Mouse (Mus musculus) lung, embryonic 15.5 days (tissue): ENCODE measurements at regions not wholly inside any gene's neighbourhood (a gene's known extent, or its start where the extent isn't known, plus 50 kb on each side); places are given as distances from the start of the nearest gene placed in this dataset.

Source experiments
- ATAC-seq: fragments of 200-750 bp; cut with Nextera tagmentation; 2 replicates; pipeline ENCODE4 v1.8.0; 2017; ENCODE audit warnings: moderate number of reproducible peaks, borderline replicate concordance; ENCODE audit not compliant: low FRiP score, low TSS enrichment; ENCODE audit errors: extremely low read depth
- H3K27ac ChIP-seq: fragments of 300-500 bp; sonication (generic); 2 replicates; pipeline ENCODE4 v1.5.1; 2015; ENCODE audit warnings: moderate library complexity, mild to moderate bottlenecking, inconsistent platforms
- H3K27me3 ChIP-seq: fragments of 300-500 bp; sonication (generic); 2 replicates; pipeline ENCODE4 v1.6.1; 2015; ENCODE audit warnings: inconsistent platforms
- H3K36me3 ChIP-seq: fragments of 300-500 bp; sonication (generic); 2 replicates; pipeline ENCODE4 v1.6.1; 2015; ENCODE audit warnings: inconsistent platforms
- H3K4me1 ChIP-seq: fragments of 300-500 bp; sonication (generic); 2 replicates; pipeline ENCODE4 v1.6.1; 2015; ENCODE audit warnings: inconsistent platforms
- H3K4me2 ChIP-seq: fragments of 300-500 bp; sonication (generic); 2 replicates; pipeline ENCODE4 v1.6.1; 2015; ENCODE audit warnings: inconsistent platforms, mild to moderate bottlenecking, moderate library complexity
- H3K4me3 ChIP-seq: fragments of 300-500 bp; sonication (generic); 2 replicates; pipeline ENCODE4 v1.5.1; 2015; ENCODE audit warnings: mild to moderate bottlenecking, inconsistent platforms
- H3K9ac ChIP-seq: fragments of 300-500 bp; sonication (generic); 2 replicates; pipeline ENCODE4 v1.6.1; 2015; ENCODE audit warnings: inconsistent platforms
- H3K9me3 ChIP-seq: fragments of 300-500 bp; sonication (generic); 2 replicates; pipeline ENCODE4 v1.6.1; 2016; ENCODE audit warnings: inconsistent platforms
- WGBS: fragments of 180-500 bp; shearing (Covaris S2); methylation state at CpG from one replicate; pipeline ENCODE4 v1.1.7; 2015; 5-methylcytosine and 5-hydroxymethylcytosine counted together

DNA sequence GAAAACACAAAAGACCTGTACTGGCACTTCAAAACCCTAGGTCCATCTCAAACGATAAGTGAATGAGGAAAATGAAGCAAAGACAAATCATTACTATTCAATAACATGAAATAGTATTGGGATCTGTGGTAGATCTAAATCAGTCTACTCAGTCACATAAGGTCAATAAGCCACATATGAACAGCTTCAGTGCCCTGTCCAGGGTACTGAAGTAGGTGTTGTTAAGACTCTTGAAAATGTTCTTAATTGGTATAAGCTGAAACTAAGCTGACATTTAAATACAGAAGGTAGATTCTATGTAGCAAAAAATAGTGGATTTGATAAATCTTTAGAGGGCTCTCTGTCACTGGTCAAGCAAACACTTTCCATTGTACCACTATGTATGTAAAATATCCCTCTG lies 183.8 kb downstream of the Tm4sf1 start:
- Histone ChIP-seq H3K9me3 (no peaks in the 10 kb centered on the region), H3K4me2 (no peak overlapping the region), H3K4me1 (no peaks in the 10 kb centered on the region), H3K4me3 (no peak overlapping the region), H3K27ac (no peak overlapping the region), H3K9ac (no peak overlapping the region), H3K27me3 (no peaks in the 10 kb centered on the region), H3K36me3 (no peaks in the 10 kb centered on the region)
- WGBS, result 90% methylated on average over 1 of the region's 1 CpGs
- no peak for ATAC-seq

DNA sequence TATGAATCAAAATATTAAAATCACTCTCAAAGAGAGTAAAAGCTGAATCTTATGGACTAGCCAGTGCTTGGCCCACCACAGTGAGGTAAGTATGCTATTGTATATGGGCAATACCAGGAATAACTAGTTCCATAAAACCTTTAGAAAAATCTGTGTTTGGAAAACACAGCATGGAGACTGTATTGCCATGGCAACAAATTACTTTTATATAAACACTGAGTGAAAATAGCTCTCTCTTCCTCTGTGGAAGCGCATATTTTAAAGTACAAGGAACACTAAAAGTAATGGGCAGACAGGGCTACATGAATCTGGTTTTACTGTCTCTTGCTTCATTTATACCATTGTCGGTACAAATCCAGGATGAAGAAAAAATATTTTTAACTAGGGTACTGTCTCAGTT lies 199.5 kb downstream of the Tm4sf1 start:
- H3K4me2 ChIP-seq, result no peak overlapping the region
- no peaks in the 10 kb centered on the region for H3K36me3 ChIP-seq
- H3K9ac ChIP-seq, result no peak overlapping the region
- 40% methylated on average over 2 of the region's 2 CpGs for WGBS
- no peak for ATAC-seq
- H3K9me3 ChIP-seq, result no peaks in the 10 kb centered on the region
- H3K27ac ChIP-seq, result no peak overlapping the region
- no peaks in the 10 kb centered on the region for H3K27me3 ChIP-seq
- H3K4me3 ChIP-seq, result no peak overlapping the region
- H3K4me1 ChIP-seq, result no peaks in the 10 kb centered on the region

DNA sequence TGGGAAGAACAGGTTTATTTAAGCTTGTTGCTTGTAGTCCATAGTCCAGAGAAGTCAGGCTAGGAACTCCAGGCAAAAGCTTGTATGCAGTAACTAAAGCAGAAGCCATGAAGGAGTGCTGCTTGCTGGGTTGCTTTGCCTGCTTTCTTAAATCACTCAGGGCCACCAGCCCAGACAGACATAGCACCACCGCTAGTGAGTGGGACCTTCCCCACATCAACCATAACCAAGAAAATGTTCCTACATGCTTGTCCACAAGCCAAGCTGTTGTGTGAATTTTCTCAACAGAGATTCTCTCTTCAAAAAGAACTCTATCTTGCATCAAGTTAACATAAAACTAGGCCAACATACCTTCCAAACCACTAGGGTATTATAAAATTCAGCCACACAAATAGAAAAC lies 201.3 kb downstream of the Tm4sf1 start:
- H3K27ac ChIP-seq, result no peak overlapping the region
- no peaks in the 10 kb centered on the region for H3K36me3 ChIP-seq
- H3K9ac ChIP-seq, result no peak overlapping the region
- H3K27me3 ChIP-seq, result no peaks in the 10 kb centered on the region
- no peaks in the 10 kb centered on the region for H3K4me1 ChIP-seq
- H3K4me2 ChIP-seq, result no peak overlapping the region
- 81% methylated on average over 1 of the region's 1 CpGs for WGBS
- no peak overlapping the region for H3K4me3 ChIP-seq
- no peaks in the 10 kb centered on the region for H3K9me3 ChIP-seq
- no peak for ATAC-seq

DNA sequence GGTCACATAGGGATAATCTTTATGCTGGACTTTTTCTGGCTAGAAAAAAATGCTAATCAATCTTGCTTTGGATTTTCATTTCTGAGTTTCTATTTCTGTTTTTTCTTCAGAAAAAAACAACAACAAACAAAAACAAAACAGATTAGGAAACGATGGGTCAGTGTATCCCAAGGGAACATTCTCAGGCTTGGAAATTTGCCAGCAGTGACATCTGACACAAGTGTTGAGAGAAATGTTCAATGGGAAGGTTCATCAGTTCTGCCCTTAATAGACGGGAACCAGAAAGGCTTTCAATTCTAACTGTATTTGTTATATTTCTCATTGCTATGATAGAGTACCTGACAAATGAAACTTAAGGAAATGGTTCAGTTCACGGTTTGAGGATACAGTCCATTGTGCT lies 206.9 kb downstream of the Tm4sf1 start:
- H3K4me3 ChIP-seq, result no peak overlapping the region
- no peak overlapping the region for H3K9ac ChIP-seq
- 40% methylated on average over 3 of the region's 3 CpGs for WGBS
- H3K27me3 ChIP-seq, result no peaks in the 10 kb centered on the region
- H3K27ac ChIP-seq, result no peak overlapping the region
- no peaks in the 10 kb centered on the region for H3K4me1 ChIP-seq
- no peaks in the 10 kb centered on the region for H3K36me3 ChIP-seq
- H3K9me3 ChIP-seq, result no peaks in the 10 kb centered on the region
- no peak overlapping the region for H3K4me2 ChIP-seq
- ATAC-seq, result no peak

DNA sequence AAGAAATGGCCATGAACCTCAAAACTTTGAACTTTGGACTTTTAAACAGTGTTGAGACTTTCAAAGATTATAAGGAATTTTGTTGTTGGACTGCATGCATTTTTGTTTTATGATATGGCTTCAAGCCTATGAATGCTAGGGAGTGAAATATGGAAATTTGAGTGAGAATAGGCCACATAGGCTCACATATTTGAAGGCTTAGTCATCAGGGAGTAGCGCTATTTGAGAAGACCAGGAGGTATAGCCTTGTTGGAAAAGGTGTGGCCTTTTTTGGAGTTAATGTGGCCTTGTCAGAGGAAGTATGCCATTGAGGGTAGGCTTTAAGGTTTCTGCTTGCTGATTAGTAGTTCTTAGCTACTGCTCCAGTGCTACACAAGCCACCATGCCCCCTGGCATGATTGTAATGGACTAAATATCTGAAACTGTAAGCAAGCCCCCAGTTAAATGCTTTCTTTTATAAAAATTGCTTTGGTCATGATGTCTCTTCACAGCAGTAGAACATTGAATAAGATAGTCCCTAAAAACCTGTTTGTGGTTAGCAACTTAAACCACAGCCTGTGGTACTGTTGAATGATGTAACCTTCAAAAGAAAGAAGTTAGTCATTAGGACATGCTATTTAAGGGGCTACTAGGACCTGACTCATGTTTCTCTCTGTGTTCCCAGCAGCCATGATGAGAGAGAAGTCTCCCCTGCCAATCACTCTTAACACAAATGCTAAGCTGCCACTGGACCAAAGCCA lies 208.4 kb downstream of the Tm4sf1 start:
- no peaks in the 10 kb centered on the region for H3K36me3 ChIP-seq
- no peak overlapping the region for H3K4me3 ChIP-seq
- H3K27ac ChIP-seq, result no peak overlapping the region
- H3K9ac ChIP-seq, result no peak overlapping the region
- no peak overlapping the region for H3K4me2 ChIP-seq
- no peaks in the 10 kb centered on the region for H3K9me3 ChIP-seq
- no peaks in the 10 kb centered on the region for H3K4me1 ChIP-seq
- WGBS, result 69% methylated on average over 1 of the region's 1 CpGs
- H3K27me3 ChIP-seq, result no peaks in the 10 kb centered on the region
- ATAC-seq, result no peak

DNA sequence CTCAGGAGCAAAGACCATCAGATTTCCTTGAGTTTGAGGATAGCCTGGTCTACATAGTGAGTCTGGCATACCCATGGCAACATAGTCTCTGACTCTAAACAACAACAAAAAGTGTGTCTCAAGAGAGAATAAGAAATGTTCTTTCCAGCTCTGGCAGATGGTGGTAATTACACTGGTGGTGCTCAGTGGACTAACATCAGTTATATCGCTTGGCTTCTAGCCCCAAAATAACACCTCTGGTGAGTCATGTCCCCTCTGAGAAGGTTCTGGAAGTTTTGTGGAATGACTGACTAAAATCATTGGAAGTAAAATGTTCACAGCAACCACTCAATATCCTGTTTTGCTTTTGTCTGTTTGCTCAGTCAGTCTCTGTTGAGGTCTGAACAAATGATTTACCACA lies 227.3 kb downstream of the Tm4sf1 start:
- Histone ChIP-seq H3K4me1 (no peaks in the 10 kb centered on the region), H3K9me3 (no peaks in the 10 kb centered on the region), H3K27ac (no peak overlapping the region), H3K4me2 (no peak overlapping the region), H3K36me3 (no peaks in the 10 kb centered on the region), H3K9ac (no peak overlapping the region), H3K27me3 (no peaks in the 10 kb centered on the region), H3K4me3 (no peak overlapping the region)
- WGBS, result 84% methylated on average over 1 of the region's 1 CpGs
- no peak for ATAC-seq

DNA sequence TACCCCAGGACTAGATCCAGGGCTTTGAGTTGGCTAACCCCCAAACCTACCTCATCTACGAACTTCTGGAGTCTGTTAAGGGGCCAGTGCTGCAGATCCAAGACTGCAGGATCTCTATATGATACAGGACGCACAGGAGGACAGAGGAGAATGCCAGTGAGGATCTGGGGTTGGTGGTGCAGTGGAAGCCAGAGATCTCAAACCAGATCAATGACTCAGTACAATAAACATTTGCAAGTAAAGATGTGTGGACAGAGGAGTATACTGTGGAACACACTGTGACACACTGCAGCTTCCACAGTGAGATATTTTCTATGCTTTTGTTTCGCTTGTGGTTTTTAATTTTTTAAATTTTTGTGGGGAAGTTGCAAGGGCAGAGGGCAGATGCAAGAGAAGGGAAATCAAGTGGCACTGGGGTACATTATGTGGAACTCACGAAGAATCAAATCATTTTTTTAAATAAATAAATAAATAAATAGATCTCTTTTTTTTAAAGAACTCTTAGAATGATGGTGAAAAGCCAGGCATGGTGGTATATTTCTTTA lies 227.8 kb downstream of the Tm4sf1 start:
- H3K9me3 ChIP-seq, result no peaks in the 10 kb centered on the region
- no peaks in the 10 kb centered on the region for H3K4me1 ChIP-seq
- no peak overlapping the region for H3K27ac ChIP-seq
- no peaks in the 10 kb centered on the region for H3K36me3 ChIP-seq
- H3K4me3 ChIP-seq, result no peak overlapping the region
- no peak overlapping the region for H3K9ac ChIP-seq
- H3K4me2 ChIP-seq, result no peak overlapping the region
- ATAC-seq, result no peak
- 66% methylated on average over 4 of the region's 4 CpGs for WGBS
- H3K27me3 ChIP-seq, result no peaks in the 10 kb centered on the region

DNA sequence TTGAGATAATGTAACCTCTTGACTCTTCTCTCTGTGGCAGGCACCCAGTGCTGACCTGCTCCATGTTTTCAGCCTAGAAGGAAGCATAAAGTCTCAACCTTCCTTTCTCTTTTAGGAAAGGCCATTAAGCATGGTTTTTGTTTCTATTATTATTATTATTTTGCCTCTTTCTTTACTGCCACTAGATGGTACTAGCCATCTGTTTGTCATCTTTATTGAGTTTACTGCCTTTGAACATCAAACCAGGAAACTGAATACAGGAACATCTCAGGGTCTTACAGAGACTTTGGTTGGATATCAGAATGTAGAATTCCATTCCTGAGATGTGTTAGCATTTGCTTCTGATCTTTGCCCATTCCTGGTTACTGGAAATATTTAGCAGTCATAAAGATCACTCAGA lies 268.8 kb downstream of the Tm4sf1 start:
- H3K36me3 ChIP-seq, result no peaks in the 10 kb centered on the region
- ATAC-seq, result no peak
- H3K4me2 ChIP-seq, result no peak overlapping the region
- H3K4me3 ChIP-seq, result no peak overlapping the region
- H3K27ac ChIP-seq, result no peak overlapping the region
- H3K27me3 ChIP-seq, result no peaks in the 10 kb centered on the region
- no peaks in the 10 kb centered on the region for H3K9me3 ChIP-seq
- H3K4me1 ChIP-seq, result no peaks in the 10 kb centered on the region
- H3K9ac ChIP-seq, result no peak overlapping the region

DNA sequence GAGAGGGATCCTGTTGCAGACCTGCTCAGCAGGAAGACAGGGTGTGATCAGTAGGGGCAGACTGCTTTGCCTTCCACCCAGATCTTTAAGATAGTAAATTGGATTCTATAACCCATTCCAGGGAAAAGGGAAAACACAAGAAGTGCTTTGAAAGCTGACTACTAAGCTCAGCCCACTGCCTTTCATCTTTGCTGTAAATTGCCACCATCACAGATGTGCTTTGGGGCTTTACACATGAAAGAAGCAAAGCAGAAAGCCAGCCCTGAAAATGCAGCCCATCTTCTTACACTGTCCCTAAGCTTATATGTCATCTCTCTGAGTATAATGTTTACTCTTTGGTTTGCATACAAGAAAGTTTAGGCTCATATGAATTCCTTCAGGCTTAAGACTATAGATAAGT lies 283.6 kb downstream of the Tm4sf1 start:
- no peak for ATAC-seq
- H3K9ac ChIP-seq, result no peak overlapping the region

DNA sequence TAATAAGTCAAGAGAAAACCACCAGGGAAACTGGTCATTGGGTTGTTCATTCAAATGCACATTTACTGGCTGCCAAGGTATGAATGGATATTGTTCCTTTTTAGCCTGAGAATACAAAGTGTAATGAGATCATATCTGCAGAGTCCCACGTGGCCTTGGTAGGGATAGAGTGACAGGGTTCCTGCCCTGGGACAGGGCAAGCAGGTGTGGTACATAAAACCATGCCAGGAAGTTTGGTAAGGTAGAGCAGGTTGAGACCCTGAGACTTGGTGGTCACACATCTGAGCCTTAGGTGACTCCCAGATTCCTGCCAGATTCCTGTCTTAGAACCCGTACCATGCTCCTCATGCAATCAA lies 320.5 kb downstream of the Tm4sf1 start:
- H3K9me3 ChIP-seq, result no peaks in the 10 kb centered on the region
- no peaks in the 10 kb centered on the region for H3K36me3 ChIP-seq
- WGBS, result 83% methylated on average over 2 of the region's 2 CpGs
- no peak for ATAC-seq
- no peak overlapping the region for H3K4me2 ChIP-seq
- H3K4me3 ChIP-seq, result no peak overlapping the region
- H3K9ac ChIP-seq, result no peak overlapping the region
- no peaks in the 10 kb centered on the region for H3K4me1 ChIP-seq
- H3K27ac ChIP-seq, result no peak overlapping the region
- H3K27me3 ChIP-seq, result no peaks in the 10 kb centered on the region

More for the DNA sequence above, 283.6 kb downstream of the Tm4sf1 start:
- H3K9me3 ChIP-seq, result no peaks in the 10 kb centered on the region
- H3K27me3 ChIP-seq, result no peaks in the 10 kb centered on the region
- no peak overlapping the region for H3K4me2 ChIP-seq
- H3K4me1 ChIP-seq, result no peaks in the 10 kb centered on the region
- no peak overlapping the region for H3K27ac ChIP-seq
- no peak overlapping the region for H3K4me3 ChIP-seq
- no peaks in the 10 kb centered on the region for H3K36me3 ChIP-seq

DNA sequence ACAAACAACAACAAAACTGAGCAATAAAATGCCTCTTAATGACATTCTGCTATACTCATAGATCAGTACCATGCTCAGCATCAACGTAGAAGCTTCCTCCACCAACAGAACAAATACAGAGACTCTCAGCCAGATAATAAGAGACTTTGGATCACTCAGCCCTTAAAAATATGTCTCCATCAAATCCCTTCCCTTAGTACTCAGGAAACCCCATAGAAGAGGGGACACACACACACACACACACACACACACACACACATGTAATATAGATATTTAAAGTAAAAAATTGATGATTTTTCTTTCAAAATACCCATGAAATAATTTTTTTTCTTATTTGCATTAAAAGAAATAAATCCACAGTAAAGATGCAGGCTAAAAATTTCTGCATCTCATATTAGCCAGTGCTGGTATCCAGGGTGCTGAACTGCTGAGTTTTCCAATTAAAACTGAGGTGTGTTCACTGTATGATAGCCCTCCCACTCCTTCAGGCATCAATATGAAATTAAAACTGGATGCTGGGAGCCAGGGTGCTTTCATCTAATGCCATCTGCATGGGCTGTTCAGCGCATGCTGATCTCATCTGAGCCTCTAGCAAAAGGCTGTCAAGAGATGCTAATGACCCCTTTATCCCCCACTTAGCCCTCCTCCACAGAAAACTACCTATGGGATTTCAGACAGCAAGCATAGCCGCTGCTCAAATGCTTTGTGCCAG lies 321.0 kb downstream of the Tm4sf1 start:
- H3K9ac ChIP-seq, result no peak overlapping the region
- H3K4me1 ChIP-seq, result no peaks in the 10 kb centered on the region
- H3K4me3 ChIP-seq, result no peak overlapping the region
- H3K4me2 ChIP-seq, result no peak overlapping the region
- H3K36me3 ChIP-seq, result no peaks in the 10 kb centered on the region
- no peak overlapping the region for H3K27ac ChIP-seq
- ATAC-seq, result no peak
- no peaks in the 10 kb centered on the region for H3K27me3 ChIP-seq
- WGBS, result 74% methylated on average over 3 of the region's 3 CpGs
- no peaks in the 10 kb centered on the region for H3K9me3 ChIP-seq

DNA sequence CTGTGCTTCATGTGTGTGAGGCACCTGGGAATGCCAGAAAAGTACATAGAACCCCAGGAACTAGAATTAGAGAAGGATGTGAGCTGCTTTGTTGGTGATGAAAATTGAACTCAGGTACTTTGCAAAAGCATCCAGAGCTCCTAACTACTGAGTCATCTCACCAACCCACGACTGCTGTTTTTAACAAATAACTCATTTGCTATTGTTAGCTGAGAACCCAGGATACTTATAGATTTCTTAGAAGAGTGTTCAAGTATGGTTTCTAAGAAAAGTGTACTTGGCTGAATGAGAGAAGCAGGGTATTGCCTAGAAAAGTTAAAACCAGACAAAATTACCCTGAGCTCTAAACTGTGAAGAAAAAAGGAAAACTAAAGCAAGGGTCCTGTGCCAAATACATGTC lies 335.8 kb downstream of the Tm4sf1 start:
- ATAC-seq, result no peak
- Histone ChIP-seq H3K4me1 (no peaks in the 10 kb centered on the region), H3K9ac (no peak overlapping the region), H3K36me3 (no peaks in the 10 kb centered on the region), H3K4me2 (no peak overlapping the region), H3K4me3 (no peak overlapping the region), H3K27me3 (no peaks in the 10 kb centered on the region), H3K27ac (no peak overlapping the region), H3K9me3 (no peaks in the 10 kb centered on the region)
- WGBS, result 76% methylated on average over 1 of the region's 1 CpGs
